Mouse (Mus musculus) heart, adult 2 months (tissue): ENCODE measurements at regions not wholly inside any gene's neighbourhood (a gene's known extent, or its start where the extent isn't known, plus 50 kb on each side); places are given as distances from the start of the nearest gene placed in this dataset.
A peak's percentile ranks its signal among the peaks of the same experiment; 100 is the strongest.

Experiments
- CTCF ChIP-seq: fragments of 200-600 bp; IDR thresholded peaks from 2 replicates; pipeline ENCODE4 v1.8.1; 2022; ENCODE audit warnings: antibody characterized with exemption, mild to moderate bottlenecking, moderate library complexity
- POLR2A ChIP-seq: fragments of 200-500 bp; IDR thresholded peaks from 2 replicates; pipeline ENCODE4 v1.6.1; 2011; ENCODE audit warnings: mild to moderate bottlenecking, low read depth, low read length, control low read depth; ENCODE audit not compliant: insufficient read depth

DNA sequence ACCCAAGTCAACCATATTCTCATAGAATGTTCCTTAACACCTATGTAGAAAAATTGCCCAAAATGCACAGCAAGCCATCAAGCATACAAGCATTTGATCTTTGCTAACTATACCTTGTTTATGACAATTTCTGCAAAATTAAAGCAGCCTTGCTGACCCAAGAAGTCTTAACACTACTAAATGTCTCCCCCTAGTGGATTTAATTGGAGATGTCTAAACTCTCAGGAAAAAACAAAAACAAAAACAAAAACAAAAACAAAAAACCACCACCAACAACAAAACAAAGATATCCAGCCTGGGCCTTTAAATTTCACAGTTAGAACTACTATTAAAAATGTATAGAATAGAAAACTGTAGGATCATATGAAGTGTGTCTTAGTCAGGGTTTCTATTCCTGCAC, 69.8 kb upstream of the Nudt7 start:
- TF ChIP-seq POLR2A (no peak), CTCF (peak; percentile 62)
